Mouse (Mus musculus) myocyte (in vitro differentiated cells): ENCODE measurements around the gene Cela1.

Experiments
- CEBPB ChIP-seq: IDR thresholded peaks from 2 replicates; pipeline ENCODE4 v1.6.1; 2011; ENCODE audit warnings: mild to moderate bottlenecking, moderate library complexity; ENCODE audit not compliant: poor library complexity, insufficient read depth, severe bottlenecking
- E2F4 ChIP-seq: IDR thresholded peaks from one replicate; pipeline ENCODE4 v1.6.1; 2011; ENCODE audit warnings: mild to moderate bottlenecking, control low read depth, moderate library complexity; ENCODE audit not compliant: insufficient read depth
- MYOD1 ChIP-seq, 3 experiments: IDR thresholded peaks; one replicate each; pipeline ENCODE4 v1.6.1; 2011; ENCODE audit warnings: control low read depth in 2 of 3, low read depth in 2 of 3, mild to moderate bottlenecking in 2 of 3, moderate library complexity in 1 of 3; ENCODE audit not compliant: insufficient read length in 2 of 3, control insufficient read depth in 1 of 3
- MYOG ChIP-seq, 3 experiments: IDR thresholded peaks; one replicate each; pipeline ENCODE4 v1.6.1; 2011; ENCODE audit warnings: control low read depth in 2 of 3, low read depth in 2 of 3, mild to moderate bottlenecking in 2 of 3; ENCODE audit not compliant: insufficient read length in 2 of 3, control insufficient read depth in 1 of 3, insufficient read depth in 1 of 3
- POLR2A ChIP-seq: IDR thresholded peaks from one replicate; pipeline ENCODE4 v1.6.1; 2011; ENCODE audit warnings: low read depth, mild to moderate bottlenecking, control low read depth, moderate library complexity; ENCODE audit not compliant: insufficient read length
- POLR2AphosphoS2 ChIP-seq: IDR thresholded peaks from one replicate; pipeline ENCODE4 v1.6.1; 2011; ENCODE audit warnings: low read depth, control low read depth; ENCODE audit not compliant: insufficient read length
- REST ChIP-seq: IDR thresholded peaks from one replicate; pipeline ENCODE4 v1.6.1; 2011; ENCODE audit warnings: mild to moderate bottlenecking, control low read depth, moderate library complexity; ENCODE audit not compliant: insufficient read depth, insufficient read length
- SRF ChIP-seq: IDR thresholded peaks from one replicate; pipeline ENCODE4 v1.6.1; 2011; ENCODE audit warnings: low read depth; ENCODE audit not compliant: control insufficient read depth, insufficient read length
- TCF12 ChIP-seq: IDR thresholded peaks from one replicate; pipeline ENCODE4 v1.6.1; 2011; ENCODE audit warnings: mild to moderate bottlenecking, control low read depth; ENCODE audit not compliant: poor library complexity, insufficient read depth, severe bottlenecking
- TCF3 ChIP-seq: IDR thresholded peaks from one replicate; pipeline ENCODE4 v1.6.1; 2011; ENCODE audit warnings: low read depth, control low read depth; ENCODE audit not compliant: insufficient read length
- USF1 ChIP-seq: IDR thresholded peaks from one replicate; pipeline ENCODE4 v1.6.1; 2011; ENCODE audit warnings: low read depth, mild to moderate bottlenecking, control low read depth, moderate library complexity

DNA sequence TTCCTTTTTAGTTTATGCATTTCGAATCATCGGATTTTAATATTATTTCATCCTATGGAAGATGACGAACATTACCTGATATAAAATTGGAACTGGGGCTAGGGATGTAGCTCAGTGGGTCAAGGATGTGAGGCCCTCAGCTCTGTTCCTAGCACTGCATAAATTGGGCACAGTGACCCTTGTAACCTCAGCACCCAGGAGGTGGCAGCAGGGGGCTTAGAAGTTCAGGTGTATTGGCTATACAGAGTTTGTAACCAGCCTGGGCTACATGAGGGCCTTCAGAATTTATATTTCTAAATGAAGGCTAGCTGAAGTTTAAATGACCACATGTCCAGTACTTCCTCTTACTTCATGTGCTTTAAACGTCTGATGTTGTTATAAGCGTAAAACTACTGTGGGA, 33.7 kb upstream of the Cela1 start:
- TF ChIP-seq CEBPB, result no peak
- no peak for TF ChIP-seq POLR2AphosphoS2
- no peak for TF ChIP-seq POLR2A
- no peak for TF ChIP-seq SRF
- TF ChIP-seq TCF12, result no peak
- no peak for TF ChIP-seq MYOG (IDR thresholded peaks at IDR 0.05; ENCODE audit: control insufficient read depth in 1 of 3, insufficient read depth in 1 of 3, insufficient read length in 2 of 3, low read depth in 2 of 3)
- TF ChIP-seq REST, result no peak
- TF ChIP-seq E2F4, result no peak
- no peak for TF ChIP-seq USF1
- no peak for TF ChIP-seq MYOD1 (IDR thresholded peaks at IDR 0.05; ENCODE audit: control insufficient read depth in 1 of 3, insufficient read length in 2 of 3, low read depth in 2 of 3)
- TF ChIP-seq TCF3, result no peak
